Mouse (Mus musculus) G1E (cell line): ENCODE measurements at regions not wholly inside any gene's neighbourhood (a gene's known extent, or its start where the extent isn't known, plus 50 kb on each side); places are given as distances from the start of the nearest gene placed in this dataset.

Experiments
- CTCF ChIP-seq: IDR thresholded peaks from 2 replicates; pipeline ENCODE4 v1.5.1; 2012; ENCODE audit warnings: low read depth, low read length, inconsistent platforms, mixed read lengths
- GATA1 ChIP-seq: IDR thresholded peaks from 2 replicates; pipeline ENCODE4 v1.6.1; 2012; ENCODE audit warnings: borderline replicate concordance, low read length, inconsistent platforms, mixed read lengths
- POLR2AphosphoS5 ChIP-seq: IDR thresholded peaks from 2 replicates; pipeline ENCODE4 v1.6.1; 2012; ENCODE audit warnings: low read depth, low read length, inconsistent platforms; ENCODE audit not compliant: insufficient replicate concordance
- TAL1 ChIP-seq: conservative IDR thresholded peaks from 2 replicates; pipeline ENCODE4 v1.6.1; 2012; ENCODE audit warnings: low read depth, low read length, inconsistent platforms, mixed read lengths

DNA sequence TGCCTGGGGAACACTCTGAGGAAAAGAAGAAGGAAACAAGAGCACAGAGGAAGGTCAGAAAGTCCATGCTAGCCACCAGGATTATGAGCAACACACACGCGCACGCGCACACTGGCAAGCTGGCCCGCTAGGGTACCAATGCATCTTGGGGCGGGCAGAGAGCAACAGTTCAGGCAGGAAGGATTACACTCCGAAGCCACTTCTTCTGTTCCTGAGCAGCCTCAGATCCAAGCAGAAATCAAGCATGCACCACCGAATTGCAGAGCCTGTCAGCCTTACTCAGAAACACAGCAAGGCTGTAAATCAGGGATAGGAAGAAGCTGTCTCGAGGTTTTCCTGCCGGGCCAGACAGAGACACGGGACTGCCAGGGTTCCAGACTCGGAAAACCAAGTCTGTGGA, 615.8 kb upstream of the Adam5 start:
- TF ChIP-seq TAL1 (no peak), CTCF (no peak), GATA1 (no peak), POLR2AphosphoS5 (no peak)
